Mouse (Mus musculus): ENCODE results near the gene Gripap1. TPM values are rescaled to one million over a fixed set of nuclear protein-coding genes. Genes with fewer than 3 reads are reported as not detected.

Gripap1 gene
- polyA plus RNA-seq, 1 experiment from 2014 or later, result 48.5 TPM

- 21% methylated on average over 22 of the region's 24 CpGs for WGBS (ENCODE audit: missing documents)
- Histone ChIP-seq H3K4me3 (ENCODE audit: inconsistent target) (no peak within 1 kb of the TSS), H3K79me2 (ENCODE audit: inconsistent target) (no peaks in the 10 kb centered on the region), H3K27ac (no peak within 1 kb of the TSS), H3K36me3 (ENCODE audit: inconsistent target) (no peaks in the 10 kb centered on the region)
Observed at GRCm38 (mm10) chrX:7821865-7822779, 32.6 kb downstream of the Gripap1 start, which contains the start of gene Kcnd1. TSS of gene Kcnd1 (plus strand) at chrX:7822289.

DNA sequence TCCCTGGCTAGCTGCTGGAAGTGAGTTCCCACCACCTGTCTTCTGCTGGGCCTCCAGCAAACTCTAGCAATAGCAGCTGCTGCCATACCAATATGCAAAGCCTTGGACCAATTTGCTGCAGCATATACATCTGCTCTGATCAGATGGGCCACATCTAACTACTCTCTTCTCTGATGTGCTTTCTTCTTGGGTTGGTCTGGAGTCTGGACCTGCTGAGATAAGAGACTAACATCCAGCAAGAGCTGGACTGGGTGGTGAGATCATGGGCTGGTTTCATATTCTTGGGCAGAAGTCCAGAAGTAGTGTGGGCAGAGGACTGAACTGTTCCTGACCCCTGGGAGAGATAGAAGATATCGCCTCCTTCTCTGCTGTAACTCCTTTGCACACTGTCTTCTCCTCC is 47.6 kb downstream of the Gripap1 start:
- Histone ChIP-seq H3K4me3 (ENCODE audit: inconsistent target) (no peak overlapping the region), H3K36me3 (ENCODE audit: inconsistent target) (no peaks in the 10 kb centered on the region), H3K27ac (no peak overlapping the region), H3K79me2 (ENCODE audit: inconsistent target) (no peaks in the 10 kb centered on the region)
- 83% methylated on average over 1 of the region's 1 CpGs for WGBS (ENCODE audit: missing documents)

DNA sequence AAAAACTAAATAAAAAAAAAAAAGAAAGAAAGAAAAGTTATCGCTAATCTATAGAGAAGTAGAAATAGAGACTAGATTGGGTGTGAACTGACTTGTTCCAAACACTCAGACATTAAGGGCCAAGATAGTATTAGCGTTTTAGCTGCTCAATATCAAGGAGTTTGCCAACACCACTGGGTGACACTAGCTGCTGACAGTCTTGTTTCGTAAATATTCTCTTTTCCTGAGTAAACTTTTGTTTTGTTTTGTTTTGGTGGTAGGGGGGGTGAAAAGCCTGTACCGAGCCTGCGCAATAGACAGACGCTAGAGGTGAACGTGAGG is 51.2 kb downstream of the Gripap1 start:
- Histone ChIP-seq H3K79me2 (ENCODE audit: inconsistent target) (peaks cover 34% of the 10 kb centered on the region), H3K36me3 (ENCODE audit: inconsistent target) (no peaks in the 10 kb centered on the region), H3K27ac (peak overlapping the region; percentile 64), H3K4me3 (ENCODE audit: inconsistent target) (peak overlapping the region; percentile 39; the same call in 1 of the 2 replicates)
- WGBS (ENCODE audit: missing documents), result 16% methylated on average over 7 of the region's 7 CpGs

DNA sequence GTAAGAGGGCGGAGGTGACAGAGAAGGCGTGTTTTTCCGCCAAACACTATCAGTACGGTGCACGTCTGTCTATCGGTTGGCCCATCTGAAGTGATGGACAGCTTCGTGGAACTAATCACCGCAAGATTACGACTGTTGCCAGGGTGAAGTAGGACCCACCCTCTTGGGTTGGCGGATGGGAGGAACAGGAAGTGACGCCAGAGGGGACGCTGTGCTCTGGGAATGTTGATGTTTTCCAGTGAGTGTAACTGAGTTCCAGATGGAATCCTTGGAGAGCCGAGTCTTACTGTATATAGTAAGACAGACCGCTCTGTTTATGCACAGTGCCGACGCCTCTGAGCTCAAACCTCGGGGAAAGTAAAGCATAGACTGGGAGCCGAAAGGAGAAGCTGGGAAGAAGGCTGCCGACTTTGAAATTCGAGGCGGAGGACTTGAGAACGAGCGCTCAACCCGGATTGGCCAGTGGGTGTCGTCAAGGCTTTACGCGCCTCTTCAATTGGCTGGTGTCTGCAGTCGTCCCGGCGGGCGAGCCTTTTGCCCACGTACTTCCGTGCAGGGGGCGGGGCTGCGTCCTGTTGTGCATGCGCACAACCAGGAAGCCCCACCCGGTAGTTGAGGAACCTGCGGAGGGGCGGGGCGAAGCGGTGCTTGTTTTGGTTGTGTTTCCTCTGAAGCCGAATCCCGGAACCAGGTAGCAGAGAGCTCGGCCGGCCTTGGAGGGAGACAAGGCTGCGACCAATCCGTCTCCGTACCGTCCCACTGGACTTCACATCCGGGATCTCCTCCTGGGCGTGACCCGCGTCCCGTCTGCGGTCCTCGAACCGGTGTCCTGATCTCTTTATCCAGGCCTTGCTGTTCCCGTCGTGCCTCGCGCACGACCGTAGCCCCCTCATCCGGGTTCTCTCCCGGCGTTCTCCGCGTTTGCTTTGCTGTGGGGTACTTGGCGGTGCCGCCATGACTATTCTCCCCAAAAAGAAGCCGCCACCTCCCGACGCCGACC is 51.9 kb downstream of the Gripap1 start, which contains the start of gene Otud5:
TSS of gene Otud5 (plus strand) at position 202 of the 1,000 bp plus-strand sequence.
- peak within 1 kb of the TSS; percentile 64 for H3K27ac ChIP-seq
- WGBS (ENCODE audit: missing documents), result 23% methylated on average over 71 of the region's 74 CpGs

GRCm38 (mm10) chrX:7842318-7842717 is 52.8 kb downstream of the Gripap1 start:
- H3K27ac ChIP-seq, result 0 out of 2 replicates have a peak overlapping the region, but pooled peaks have one; percentile 12
- peak overlapping the region; percentile 41 for H3K4me3 ChIP-seq (ENCODE audit: inconsistent target)
- no peaks in the 10 kb centered on the region for H3K36me3 ChIP-seq (ENCODE audit: inconsistent target)
- peaks cover 49% of the 10 kb centered on the region for H3K79me2 ChIP-seq (ENCODE audit: inconsistent target)
- WGBS (ENCODE audit: missing documents), result 34% methylated on average over 31 of the region's 42 CpGs

More for the DNA sequence above, 51.9 kb downstream of the Gripap1 start, which contains the start of gene Otud5:
- no peaks in the 10 kb centered on the region for H3K36me3 ChIP-seq (ENCODE audit: inconsistent target)
- H3K4me3 ChIP-seq (ENCODE audit: inconsistent target), result peak within 1 kb of the TSS; percentile 39
- H3K79me2 ChIP-seq (ENCODE audit: inconsistent target), result peaks cover 41% of the 10 kb centered on the region

DNA sequence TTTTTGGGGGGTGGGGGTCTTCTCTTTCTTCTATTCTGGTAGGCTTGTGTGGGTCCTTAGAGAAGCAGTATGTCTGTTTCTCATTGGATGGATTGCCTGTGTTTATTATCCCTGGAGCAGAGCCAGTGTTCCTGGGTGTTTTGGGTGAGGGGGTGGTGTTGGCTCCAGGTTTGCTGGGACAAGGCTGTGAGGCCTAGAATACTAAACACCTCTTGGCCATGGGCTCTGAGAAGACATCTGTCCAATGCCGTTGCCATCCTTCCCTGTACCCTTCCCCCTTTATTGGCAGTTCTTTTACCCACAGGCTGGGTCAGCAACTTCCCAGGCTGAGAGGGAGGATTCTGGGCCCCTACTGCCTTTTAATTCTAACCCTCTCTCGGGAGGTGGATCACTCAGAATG is 58.3 kb downstream of the Gripap1 start:
- H3K36me3 ChIP-seq (ENCODE audit: inconsistent target), result no peaks in the 10 kb centered on the region
- no peak overlapping the region for H3K4me3 ChIP-seq (ENCODE audit: inconsistent target)
- 80% methylated on average over 1 of the region's 2 CpGs for WGBS (ENCODE audit: missing documents)
- H3K79me2 ChIP-seq (ENCODE audit: inconsistent target), result peaks cover 99% of the 10 kb centered on the region
- no peak overlapping the region for H3K27ac ChIP-seq

GRCm38 (mm10) chrX:7854578-7854977 is 65.0 kb downstream of the Gripap1 start:
- no peak overlapping the region for H3K27ac ChIP-seq
- 0 out of 2 replicates have a peak, but pooled peaks cover 5% of the 10 kb centered on the region for H3K36me3 ChIP-seq (ENCODE audit: inconsistent target)
- peaks cover 92% of the 10 kb centered on the region for H3K79me2 ChIP-seq (ENCODE audit: inconsistent target)
- H3K4me3 ChIP-seq (ENCODE audit: inconsistent target), result no peak overlapping the region
- WGBS (ENCODE audit: missing documents), result 0% methylated on average over 1 of the region's 2 CpGs

GRCm38 (mm10) chrX:7859191-7859753 is 69.7 kb downstream of the Gripap1 start:
- no peak overlapping the region for H3K27ac ChIP-seq
- 0 out of 2 replicates have a peak, but pooled peaks cover 5% of the 10 kb centered on the region for H3K36me3 ChIP-seq (ENCODE audit: inconsistent target)
- H3K4me3 ChIP-seq (ENCODE audit: inconsistent target), result no peak overlapping the region
- peaks cover 95% of the 10 kb centered on the region for H3K79me2 ChIP-seq (ENCODE audit: inconsistent target)
- 79% methylated on average over 2 of the region's 3 CpGs for WGBS (ENCODE audit: missing documents)

DNA sequence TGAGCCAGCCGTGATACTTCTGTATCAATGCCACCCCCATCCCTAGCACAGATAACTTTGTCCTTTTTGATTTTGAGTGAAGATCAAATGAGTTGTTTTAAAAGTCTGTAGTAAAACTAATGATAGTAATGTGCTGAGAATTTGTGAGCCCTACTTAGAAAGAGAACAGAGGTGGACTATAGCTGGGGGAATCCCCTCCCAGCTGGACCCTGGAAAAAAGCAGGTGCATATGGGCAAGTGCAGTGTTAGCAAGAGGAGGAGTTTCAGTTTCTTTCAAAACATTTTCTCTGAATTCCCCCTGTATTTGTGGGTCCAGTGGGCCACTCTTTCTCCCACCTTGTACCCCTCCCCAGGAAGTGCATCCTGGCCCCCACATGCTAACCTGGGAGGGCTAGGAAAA is 73.6 kb downstream of the Gripap1 start:
- no peak overlapping the region for H3K27ac ChIP-seq
- peaks cover 82% of the 10 kb centered on the region for H3K79me2 ChIP-seq (ENCODE audit: inconsistent target)
- no peaks in the 10 kb centered on the region for H3K36me3 ChIP-seq (ENCODE audit: inconsistent target)
- 100% methylated on average over 1 of the region's 1 CpGs for WGBS (ENCODE audit: missing documents)
- H3K4me3 ChIP-seq (ENCODE audit: inconsistent target), result no peak overlapping the region

DNA sequence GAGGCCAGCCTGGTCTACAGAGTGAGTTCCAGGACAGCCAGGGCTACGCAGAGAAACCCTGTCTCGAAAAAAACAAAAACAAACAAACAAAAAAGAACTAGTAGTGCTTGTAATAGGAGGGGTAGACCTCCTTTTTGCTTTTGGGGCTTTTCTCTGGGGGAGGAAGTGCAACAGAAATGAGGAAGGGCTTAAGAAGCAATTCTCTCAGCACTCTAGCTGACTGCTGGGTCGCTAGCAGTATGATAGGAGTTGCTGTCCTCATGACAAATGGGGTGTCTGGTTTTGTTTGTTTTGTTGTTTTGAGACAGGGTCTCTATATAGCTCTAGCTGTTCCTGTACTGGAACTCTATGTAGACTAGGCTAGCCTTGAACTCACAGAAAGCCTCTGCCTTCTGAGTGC is 75.0 kb downstream of the Gripap1 start:
- no peak overlapping the region for H3K4me3 ChIP-seq (ENCODE audit: inconsistent target)
- 14% methylated on average over 1 of the region's 3 CpGs for WGBS (ENCODE audit: missing documents)

GRCm38 (mm10) chrX:7865343-7865742 is 75.8 kb downstream of the Gripap1 start:
- no peak overlapping the region for H3K4me3 ChIP-seq (ENCODE audit: inconsistent target)
- no peaks in the 10 kb centered on the region for H3K36me3 ChIP-seq (ENCODE audit: inconsistent target)
- peak overlapping the region; percentile 35 for H3K27ac ChIP-seq
- peaks cover 60% of the 10 kb centered on the region for H3K79me2 ChIP-seq (ENCODE audit: inconsistent target)
- WGBS (ENCODE audit: missing documents), result 25% methylated on average over 2 of the region's 2 CpGs

More for the DNA sequence above, 75.0 kb downstream of the Gripap1 start:
- peaks cover 68% of the 10 kb centered on the region for H3K79me2 ChIP-seq (ENCODE audit: inconsistent target)
- no peaks in the 10 kb centered on the region for H3K36me3 ChIP-seq (ENCODE audit: inconsistent target)
- peak overlapping the region; percentile 35 for H3K27ac ChIP-seq

GRCm38 (mm10) chrX:7865786-7866185 is 76.2 kb downstream of the Gripap1 start:
- 0 out of 2 replicates have a peak overlapping the region, but pooled peaks have one; percentile 35 for H3K27ac ChIP-seq
- H3K4me3 ChIP-seq (ENCODE audit: inconsistent target), result no peak overlapping the region
- WGBS (ENCODE audit: missing documents), result 17% methylated on average over 2 of the region's 2 CpGs
- peaks cover 56% of the 10 kb centered on the region for H3K79me2 ChIP-seq (ENCODE audit: inconsistent target)
- H3K36me3 ChIP-seq (ENCODE audit: inconsistent target), result no peaks in the 10 kb centered on the region

DNA sequence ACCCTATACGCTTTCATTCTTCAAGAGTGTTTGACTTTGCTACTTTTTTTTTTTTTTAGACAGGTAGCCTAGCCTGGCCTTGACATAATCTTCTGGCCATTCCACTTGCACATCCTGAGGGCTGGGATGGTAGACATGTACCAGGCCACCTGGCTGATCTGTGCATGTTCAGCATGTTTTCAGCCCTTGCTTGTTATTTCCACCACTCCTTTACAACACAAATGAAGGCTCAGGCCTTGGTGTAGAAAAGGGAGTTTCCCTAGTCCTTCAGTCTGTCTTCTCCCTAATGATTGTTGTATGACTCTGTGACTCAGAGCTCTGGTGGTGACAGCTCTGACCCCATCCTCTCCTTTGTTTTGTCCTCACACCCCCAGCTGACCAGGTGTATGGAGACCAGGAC is 77.6 kb downstream of the Gripap1 start:
- Histone ChIP-seq H3K79me2 (ENCODE audit: inconsistent target) (peaks cover 43% of the 10 kb centered on the region), H3K36me3 (ENCODE audit: inconsistent target) (no peaks in the 10 kb centered on the region; the same call in 1 of the 2 replicates), H3K4me3 (ENCODE audit: inconsistent target) (no peak overlapping the region), H3K27ac (no peak overlapping the region)
- 100% methylated on average over 1 of the region's 1 CpGs for WGBS (ENCODE audit: missing documents)

DNA sequence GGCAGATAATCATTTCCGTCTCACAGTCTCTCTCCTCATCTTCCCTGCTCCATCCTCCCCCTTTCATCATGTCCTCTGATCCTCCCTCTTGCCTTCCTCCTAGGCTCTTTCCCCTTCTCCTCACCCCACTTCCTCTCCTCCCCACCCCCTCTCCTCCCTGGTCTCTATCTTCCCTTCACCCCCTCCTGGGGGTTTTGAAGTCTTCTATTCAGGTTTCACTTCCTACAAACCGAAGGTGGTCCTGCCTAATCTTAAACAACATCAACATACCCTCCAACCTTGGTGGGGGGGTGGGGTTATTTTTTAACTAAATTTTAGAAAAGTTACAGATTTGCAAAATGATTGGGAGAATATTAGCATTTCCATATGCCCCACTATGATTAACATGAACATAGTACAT is 78.9 kb downstream of the Gripap1 start:
- WGBS (ENCODE audit: missing documents), result 29% methylated on average over 2 of the region's 2 CpGs
- Histone ChIP-seq H3K4me3 (ENCODE audit: inconsistent target) (no peak overlapping the region), H3K36me3 (ENCODE audit: inconsistent target) (no peaks in the 10 kb centered on the region; the same call in 1 of the 2 replicates), H3K27ac (no peak overlapping the region), H3K79me2 (ENCODE audit: inconsistent target) (peaks cover 29% of the 10 kb centered on the region)

Data from macrophage (primary cell).